Mouse (Mus musculus): Measurements from ENCODE around the gene Eef1akmt1.

Gene Eef1akmt1

GRCm38 (mm10) chr14:57574792-57575587, 3.6 kb upstream of the Eef1akmt1 start:
- Histone ChIP-seq H3K27me3 (ENCODE audit: control insufficient read depth, insufficient read depth, low read length, poor library complexity, severe bottlenecking) (no peaks in the 10 kb centered on the region), H3K36me3 (ENCODE audit: control insufficient read depth, insufficient read depth, low read length, poor library complexity, severe bottlenecking) (no peaks in the 10 kb centered on the region)
- DNase-seq (ENCODE audit: low read depth, low spot score), result no peak

GRCm38 (mm10) chr14:57565626-57566025, 5.8 kb downstream of the Eef1akmt1 start:
- Histone ChIP-seq H3K36me3 (ENCODE audit: control insufficient read depth, insufficient read depth, low read length, poor library complexity, severe bottlenecking) (no peaks in the 10 kb centered on the region; the same call in 1 of the 2 replicates), H3K27me3 (ENCODE audit: control insufficient read depth, insufficient read depth, low read length, poor library complexity, severe bottlenecking) (no peaks in the 10 kb centered on the region)
- DNase-seq (ENCODE audit: low read depth, low spot score), result no peak

- Histone ChIP-seq H3K27me3 (ENCODE audit: control insufficient read depth, insufficient read depth, low read length, poor library complexity, severe bottlenecking) (no peaks in the 10 kb centered on the region), H3K36me3 (ENCODE audit: control insufficient read depth, insufficient read depth, low read length, poor library complexity, severe bottlenecking) (no peaks in the 10 kb centered on the region)
- no peak for DNase-seq (ENCODE audit: low read depth, low spot score)
These were observed 14.5 kb downstream of the Eef1akmt1 start for GRCm38 (mm10) chr14:57556922-57557321.

GRCm38 (mm10) chr14:57555471-57556070, 15.8 kb downstream of the Eef1akmt1 start:
- DNase-seq (ENCODE audit: low read depth, low spot score), result no peak
- Histone ChIP-seq H3K27me3 (ENCODE audit: control insufficient read depth, insufficient read depth, low read length, poor library complexity, severe bottlenecking) (no peaks in the 10 kb centered on the region), H3K36me3 (ENCODE audit: control insufficient read depth, insufficient read depth, low read length, poor library complexity, severe bottlenecking) (no peaks in the 10 kb centered on the region)

- DNase-seq (ENCODE audit: low read depth, low spot score), result peak; percentile 52
These were observed 17.0 kb downstream of the Eef1akmt1 start for GRCm38 (mm10) chr14:57554434-57554833.

GRCm38 (mm10) chr14:57552945-57553344, 18.5 kb downstream of the Eef1akmt1 start:
- Histone ChIP-seq H3K27me3 (ENCODE audit: control insufficient read depth, insufficient read depth, low read length, poor library complexity, severe bottlenecking) (no peaks in the 10 kb centered on the region), H3K36me3 (ENCODE audit: control insufficient read depth, insufficient read depth, low read length, poor library complexity, severe bottlenecking) (0 out of 2 replicates have a peak, but pooled peaks cover 4% of the 10 kb centered on the region)
- DNase-seq (ENCODE audit: low read depth, low spot score), result no peak

More at GRCm38 (mm10) chr14:57554434-57554833, 17.0 kb downstream of the Eef1akmt1 start:
- 0 out of 2 replicates have a peak, but pooled peaks cover 4% of the 10 kb centered on the region for H3K36me3 ChIP-seq (ENCODE audit: control insufficient read depth, insufficient read depth, low read length, poor library complexity, severe bottlenecking)
- H3K27me3 ChIP-seq (ENCODE audit: control insufficient read depth, insufficient read depth, low read length, poor library complexity, severe bottlenecking), result no peaks in the 10 kb centered on the region

- Histone ChIP-seq H3K27me3 (ENCODE audit: control insufficient read depth, insufficient read depth, low read length, poor library complexity, severe bottlenecking) (no peaks in the 10 kb centered on the region), H3K36me3 (ENCODE audit: control insufficient read depth, insufficient read depth, low read length, poor library complexity, severe bottlenecking) (0 out of 2 replicates have a peak, but pooled peaks cover 4% of the 10 kb centered on the region)
- DNase-seq (ENCODE audit: low read depth, low spot score), result no peak
These were observed 24.4 kb downstream of the Eef1akmt1 start for GRCm38 (mm10) chr14:57547062-57547461.

- Histone ChIP-seq H3K27me3 (ENCODE audit: control insufficient read depth, insufficient read depth, low read length, poor library complexity, severe bottlenecking) (no peaks in the 10 kb centered on the region), H3K36me3 (ENCODE audit: control insufficient read depth, insufficient read depth, low read length, poor library complexity, severe bottlenecking) (0 out of 2 replicates have a peak, but pooled peaks cover 4% of the 10 kb centered on the region)
- DNase-seq (ENCODE audit: low read depth, low spot score), result no peak
These were observed 24.8 kb downstream of the Eef1akmt1 start for GRCm38 (mm10) chr14:57546557-57547021.

GRCm38 (mm10) chr14:57546131-57546530, 25.3 kb downstream of the Eef1akmt1 start:
- DNase-seq (ENCODE audit: low read depth, low spot score), result no peak
- no peaks in the 10 kb centered on the region for H3K27me3 ChIP-seq (ENCODE audit: control insufficient read depth, insufficient read depth, low read length, poor library complexity, severe bottlenecking)
- H3K36me3 ChIP-seq (ENCODE audit: control insufficient read depth, insufficient read depth, low read length, poor library complexity, severe bottlenecking), result 0 out of 2 replicates have a peak, but pooled peaks cover 4% of the 10 kb centered on the region

- Histone ChIP-seq H3K27me3 (ENCODE audit: control insufficient read depth, insufficient read depth, low read length, poor library complexity, severe bottlenecking) (no peaks in the 10 kb centered on the region), H3K36me3 (ENCODE audit: control insufficient read depth, insufficient read depth, low read length, poor library complexity, severe bottlenecking) (0 out of 2 replicates have a peak, but pooled peaks cover 4% of the 10 kb centered on the region)
- DNase-seq (ENCODE audit: low read depth, low spot score), result no peak
These were observed 25.9 kb downstream of the Eef1akmt1 start for GRCm38 (mm10) chr14:57545526-57545925.

GRCm38 (mm10) chr14:57543420-57544039, 27.9 kb downstream of the Eef1akmt1 start:
- Histone ChIP-seq H3K36me3 (ENCODE audit: control insufficient read depth, insufficient read depth, low read length, poor library complexity, severe bottlenecking) (no peaks in the 10 kb centered on the region), H3K27me3 (ENCODE audit: control insufficient read depth, insufficient read depth, low read length, poor library complexity, severe bottlenecking) (no peaks in the 10 kb centered on the region)
- no peak for DNase-seq (ENCODE audit: low read depth, low spot score)

- no peaks in the 10 kb centered on the region for H3K27me3 ChIP-seq (ENCODE audit: control insufficient read depth, insufficient read depth, low read length, poor library complexity, severe bottlenecking)
- H3K36me3 ChIP-seq (ENCODE audit: control insufficient read depth, insufficient read depth, low read length, poor library complexity, severe bottlenecking), result no peaks in the 10 kb centered on the region
- peak; percentile 34 for DNase-seq (ENCODE audit: low read depth, low spot score)
These were observed 29.2 kb downstream of the Eef1akmt1 start for GRCm38 (mm10) chr14:57542231-57542630.

GRCm38 (mm10) chr14:57540683-57541082, 30.7 kb downstream of the Eef1akmt1 start:
- no peaks in the 10 kb centered on the region for H3K27me3 ChIP-seq (ENCODE audit: control insufficient read depth, insufficient read depth, low read length, poor library complexity, severe bottlenecking)
- no peaks in the 10 kb centered on the region for H3K36me3 ChIP-seq (ENCODE audit: control insufficient read depth, insufficient read depth, low read length, poor library complexity, severe bottlenecking)
- no peak for DNase-seq (ENCODE audit: low read depth, low spot score)

GRCm38 (mm10) chr14:57537261-57538015, 34.0 kb downstream of the Eef1akmt1 start:
- H3K36me3 ChIP-seq (ENCODE audit: control insufficient read depth, insufficient read depth, low read length, poor library complexity, severe bottlenecking), result no peaks in the 10 kb centered on the region
- peak; percentile 55 for DNase-seq (ENCODE audit: low read depth, low spot score)
- no peaks in the 10 kb centered on the region for H3K27me3 ChIP-seq (ENCODE audit: control insufficient read depth, insufficient read depth, low read length, poor library complexity, severe bottlenecking)
